Mouse (Mus musculus) right cerebral cortex, postnatal 10 days (tissue): ENCODE data around the gene Myo1c.
"Not testable (repeated sequence)": the region's sequence is repeated elsewhere in the genome, so short reads cannot be mapped to it uniquely, and the experiment has no call there.

Experiments
- DNase-seq, 2 experiments: peaks; one replicate each; pipeline ENCODE4 v3.0.0; 2021; ENCODE audit warnings: low spot score in 2 of 2

Gene Myo1c

GRCm38 (mm10) chr11:75668621-75669020 is 18.3 kb downstream of the Myo1c start:
- DNase-seq: no peak

- no peak for DNase-seq
These were observed 19.0 kb downstream of the Myo1c start for GRCm38 (mm10) chr11:75669176-75669852.

- DNase-seq: no peak
These were observed 19.5 kb downstream of the Myo1c start for GRCm38 (mm10) chr11:75669853-75670200.

- DNase-seq: no peak
These were observed 21.3 kb downstream of the Myo1c start for GRCm38 (mm10) chr11:75671426-75672180.

GRCm38 (mm10) chr11:75673411-75673810 is 23.1 kb downstream of the Myo1c start:
- DNase-seq: no peak

- DNase-seq: no peak
These were observed 24.6 kb downstream of the Myo1c start for GRCm38 (mm10) chr11:75674875-75675274.

- DNase-seq: no peak
These were observed 27.8 kb downstream of the Myo1c start for GRCm38 (mm10) chr11:75677881-75678746.

- peak; percentile 97 to 98 for DNase-seq
These were observed 28.6 kb downstream of the Myo1c start, which contains the start of gene Crk for GRCm38 (mm10) chr11:75678747-75679438. TSS of gene Crk (plus strand) at chr11:75679259.

GRCm38 (mm10) chr11:75679439-75680171 is 29.3 kb downstream of the Myo1c start:
- peak; percentile 66 to 74 for DNase-seq

GRCm38 (mm10) chr11:75684462-75684861 is 34.2 kb downstream of the Myo1c start:
- no peak for DNase-seq

GRCm38 (mm10) chr11:75684956-75685355 is 34.7 kb downstream of the Myo1c start:
- DNase-seq: no peak

GRCm38 (mm10) chr11:75687343-75687993 is 37.2 kb downstream of the Myo1c start:
- DNase-seq: no peak

GRCm38 (mm10) chr11:75688132-75688531 is 37.8 kb downstream of the Myo1c start:
- no peak for DNase-seq

- DNase-seq: no peak
These were observed 39.7 kb downstream of the Myo1c start for GRCm38 (mm10) chr11:75689977-75690376.

GRCm38 (mm10) chr11:75691047-75691446 is 40.7 kb downstream of the Myo1c start:
- DNase-seq: no peak

- no peak for DNase-seq
These were observed 43.3 kb downstream of the Myo1c start for GRCm38 (mm10) chr11:75693570-75693969.

GRCm38 (mm10) chr11:75697464-75697863 is 47.2 kb downstream of the Myo1c start:
- not testable (repeated sequence) for DNase-seq

GRCm38 (mm10) chr11:75700557-75700956 is 50.3 kb downstream of the Myo1c start:
- no peak for DNase-seq

- DNase-seq: no peak
These were observed 52.5 kb downstream of the Myo1c start for GRCm38 (mm10) chr11:75702761-75703160.

GRCm38 (mm10) chr11:75703748-75704147 is 53.4 kb downstream of the Myo1c start:
- DNase-seq: no peak
